Mouse (Mus musculus) left cerebral cortex, postnatal 36 days (tissue): Measurements from ENCODE around the gene Rpl10a. TPM values are rescaled to one million over a fixed set of nuclear protein-coding genes. Genes with fewer than 3 reads are reported as not detected.
"Not testable (repeated sequence)": the region's sequence is repeated elsewhere in the genome, so short reads cannot be mapped to it uniquely, and the experiment has no call there.

ENCODE experiments used
- DNase-seq, 2 experiments: peaks; one replicate each; pipeline ENCODE4 v3.0.0; 2021 to 2022; ENCODE audit warnings: low spot score in 2 of 2, mixed read lengths in 1 of 2
- intact Hi-C: fragments of 180-260 bp; cut with DNase I; formaldehyde crosslinking; loops from one replicate; pipeline ENCODE4 v1.15.1; 2025
- total RNA-seq, 2 experiments: library from RNA; stranded (reverse); gene quantifications; 2 replicates each; pipeline ENCODE4 v1.2.3; 2021

Gene Rpl10a
- total RNA-seq, 2 experiments from 2014 or later: 289 to 354 TPM

DNA sequence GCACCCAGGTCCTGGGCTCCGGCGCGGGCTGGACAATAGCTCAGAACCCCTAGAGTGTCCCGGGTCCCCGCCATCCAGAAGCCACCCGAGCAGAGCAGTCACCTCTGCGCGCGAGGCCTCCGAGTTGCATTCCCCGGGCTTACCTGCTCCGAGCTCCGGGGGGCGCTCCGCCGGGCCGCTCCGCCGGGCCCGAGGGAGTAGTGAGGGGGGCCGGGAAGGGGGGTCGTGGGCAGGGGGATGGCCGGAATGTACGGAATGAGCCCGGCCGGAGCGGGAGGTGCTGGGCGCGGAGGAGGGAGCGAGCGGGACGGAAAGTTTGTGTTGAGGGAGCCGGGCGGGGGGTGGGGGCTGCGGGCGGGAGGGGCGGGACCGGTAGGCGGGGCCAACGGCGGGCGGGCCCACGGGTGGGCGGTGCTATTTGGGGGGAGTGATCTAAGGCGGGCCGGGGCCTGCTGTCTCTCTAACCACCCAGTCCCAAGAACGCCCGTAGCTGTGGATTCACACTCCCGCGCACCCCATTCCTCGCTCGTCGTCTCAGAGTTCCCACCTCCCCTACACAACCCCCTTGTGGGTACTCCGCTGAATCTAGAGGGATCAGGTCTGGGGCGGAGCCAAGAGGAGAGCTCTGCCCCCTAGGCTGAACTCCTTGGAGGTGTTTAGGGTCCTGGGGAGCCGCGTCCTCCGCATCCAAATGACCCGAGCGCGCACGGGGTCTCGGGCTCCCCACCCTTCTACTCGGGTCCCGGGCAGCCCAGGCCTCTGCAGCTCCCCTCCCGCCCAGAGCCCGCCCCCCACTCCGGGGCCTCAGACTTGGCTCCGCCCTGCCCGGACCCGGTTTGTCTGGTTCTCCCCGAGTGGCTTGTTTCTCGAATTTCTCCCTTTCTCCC, 22.4 kb downstream of the Rpl10a start, which contains the start of gene Tead3:
TSS of gene Tead3 (minus strand) at position 352 of the 887 bp plus-strand sequence.
- DNase-seq: no peak
- intact Hi-C loops: no loop called here

DNA sequence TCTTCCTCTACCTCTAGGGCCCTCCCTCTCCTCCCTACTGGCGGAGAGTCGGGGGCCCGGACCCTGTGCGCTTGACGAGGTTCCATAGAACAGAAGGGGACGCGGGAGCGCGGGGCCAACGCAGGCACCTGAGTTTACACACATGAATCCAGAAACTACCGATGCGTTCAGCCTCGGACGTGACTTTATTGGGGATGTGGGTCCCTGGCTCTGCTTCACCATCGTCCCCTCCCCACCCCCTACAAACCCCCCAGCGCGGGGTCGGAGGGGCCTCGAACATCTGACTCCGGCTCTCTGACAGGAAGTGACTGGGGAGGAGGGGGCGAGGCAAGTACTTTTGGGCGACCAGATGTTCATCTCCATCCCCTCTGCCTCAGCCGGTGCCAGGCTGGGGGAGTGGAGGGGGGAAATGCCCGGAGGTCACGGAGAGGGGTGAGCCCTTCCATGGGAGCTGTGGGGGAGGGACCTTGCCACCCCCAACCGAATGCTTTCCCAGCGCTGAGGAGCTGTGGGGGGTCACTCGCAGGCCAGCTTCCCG, 23.2 kb downstream of the Rpl10a start:
- DNase-seq: no peak
- intact Hi-C loops: no loop called here

DNA sequence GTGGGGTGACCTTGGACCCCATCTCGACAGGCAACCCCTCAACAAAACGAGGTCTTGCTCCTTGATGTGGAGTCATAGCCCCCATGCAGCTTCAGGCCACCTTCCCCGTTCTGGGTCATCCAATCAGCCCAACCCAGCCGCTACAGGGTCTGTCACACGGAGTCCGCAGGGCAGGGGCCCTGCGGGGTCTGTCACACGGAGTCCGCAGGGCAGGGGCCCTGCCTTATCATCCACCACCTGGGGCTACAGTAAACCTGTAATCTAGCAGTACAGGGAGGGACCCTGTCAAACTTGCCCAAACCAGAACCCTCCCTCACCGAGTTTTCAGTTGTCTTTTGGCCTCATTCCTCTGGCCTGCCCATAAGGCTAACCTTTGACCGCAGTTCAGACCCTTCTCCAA, 23.7 kb downstream of the Rpl10a start:
- intact Hi-C loops: no loop called here
- no peak for DNase-seq

DNA sequence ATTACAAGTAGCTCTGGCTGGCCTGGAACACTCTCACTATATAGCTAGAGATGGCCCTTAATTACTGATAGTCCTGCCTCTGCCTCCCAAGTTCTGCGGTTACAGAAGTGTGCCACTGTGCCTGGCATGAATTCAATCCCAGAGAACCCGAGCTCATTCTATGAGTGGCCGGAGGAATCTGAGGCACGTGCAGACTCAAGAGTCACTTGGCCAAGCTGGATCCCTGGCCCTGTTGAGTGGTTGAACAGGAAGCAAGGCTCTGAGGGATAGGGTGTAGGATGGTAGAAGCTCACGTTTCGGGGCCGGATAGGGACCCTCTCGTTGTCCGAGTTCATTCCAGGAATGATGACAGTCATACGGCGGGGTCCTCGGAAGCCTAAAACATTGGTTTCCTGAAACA, 27.6 kb downstream of the Rpl10a start:
- intact Hi-C loops: no loop called here
- DNase-seq: no peak

DNA sequence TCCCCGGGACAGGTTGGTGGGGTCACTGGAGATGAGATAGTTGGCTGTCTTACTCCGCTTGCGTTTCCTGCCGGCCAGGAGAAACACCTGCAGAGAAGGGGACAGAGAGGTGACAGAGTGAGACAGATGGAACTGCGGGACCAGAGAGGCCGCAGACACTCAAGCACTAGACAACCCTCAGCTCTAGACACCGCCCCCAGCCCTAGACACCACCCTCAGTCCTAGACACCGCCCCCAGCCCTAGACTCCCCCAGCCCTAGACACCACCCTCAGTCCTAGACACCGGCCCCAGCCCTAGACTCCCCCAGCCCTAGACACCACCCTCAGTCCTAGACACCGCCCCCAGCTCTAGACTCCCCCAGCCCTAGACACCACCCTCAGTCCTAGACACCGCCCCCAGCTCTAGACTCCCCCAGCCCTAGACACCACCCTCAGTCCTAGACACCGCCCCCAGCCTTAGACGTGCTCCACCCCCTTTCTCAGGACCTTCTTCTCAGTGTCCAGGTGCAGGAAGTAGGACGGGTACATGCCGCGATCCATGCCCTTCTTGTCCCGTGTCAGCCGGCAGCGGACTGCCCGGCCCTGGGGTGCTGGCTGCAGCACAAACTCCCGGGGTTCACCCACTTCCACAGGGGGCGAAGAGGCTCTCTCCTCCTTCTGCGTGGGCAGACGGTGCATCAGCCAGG, 30.4 kb downstream of the Rpl10a start:
- intact Hi-C loops, DNase-seq: not testable (repeated sequence)

DNA sequence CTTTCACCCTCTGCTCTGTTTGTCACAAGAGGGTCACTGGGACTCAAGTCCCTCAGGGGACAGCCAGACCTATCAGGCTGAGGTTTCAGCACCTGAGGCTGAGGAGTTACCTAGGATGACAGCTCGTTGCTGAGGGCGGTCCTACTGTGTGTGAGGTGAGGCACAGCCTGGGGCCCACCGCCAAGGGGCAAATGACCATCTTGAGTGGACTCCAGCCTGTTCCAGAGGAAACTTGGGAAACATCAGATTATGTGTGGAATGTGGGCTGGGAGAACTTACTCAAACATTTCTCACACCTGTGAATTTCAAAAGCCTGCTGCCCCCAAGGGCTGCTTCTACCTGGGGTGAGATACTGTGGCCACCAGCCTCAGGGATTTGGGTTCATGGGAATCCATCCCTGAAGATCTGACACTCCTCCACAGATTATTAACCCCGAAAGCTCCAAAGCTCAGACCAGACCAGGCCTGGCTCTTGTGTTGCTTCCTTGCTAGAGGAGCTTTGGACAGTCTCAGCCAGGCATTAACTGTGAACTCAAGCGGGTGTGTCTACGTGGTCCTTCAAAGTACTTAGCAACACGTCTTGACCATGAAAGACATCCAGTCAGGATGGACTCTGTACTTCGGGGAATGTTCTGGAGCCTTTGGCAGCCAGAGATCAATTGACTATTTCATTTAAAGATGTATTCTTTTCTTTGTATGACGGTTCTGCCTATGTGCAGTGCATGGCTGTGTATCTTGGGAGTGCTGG, 32.4 kb downstream of the Rpl10a start:
- intact Hi-C loops: no loop called here
- no peak for DNase-seq

DNA sequence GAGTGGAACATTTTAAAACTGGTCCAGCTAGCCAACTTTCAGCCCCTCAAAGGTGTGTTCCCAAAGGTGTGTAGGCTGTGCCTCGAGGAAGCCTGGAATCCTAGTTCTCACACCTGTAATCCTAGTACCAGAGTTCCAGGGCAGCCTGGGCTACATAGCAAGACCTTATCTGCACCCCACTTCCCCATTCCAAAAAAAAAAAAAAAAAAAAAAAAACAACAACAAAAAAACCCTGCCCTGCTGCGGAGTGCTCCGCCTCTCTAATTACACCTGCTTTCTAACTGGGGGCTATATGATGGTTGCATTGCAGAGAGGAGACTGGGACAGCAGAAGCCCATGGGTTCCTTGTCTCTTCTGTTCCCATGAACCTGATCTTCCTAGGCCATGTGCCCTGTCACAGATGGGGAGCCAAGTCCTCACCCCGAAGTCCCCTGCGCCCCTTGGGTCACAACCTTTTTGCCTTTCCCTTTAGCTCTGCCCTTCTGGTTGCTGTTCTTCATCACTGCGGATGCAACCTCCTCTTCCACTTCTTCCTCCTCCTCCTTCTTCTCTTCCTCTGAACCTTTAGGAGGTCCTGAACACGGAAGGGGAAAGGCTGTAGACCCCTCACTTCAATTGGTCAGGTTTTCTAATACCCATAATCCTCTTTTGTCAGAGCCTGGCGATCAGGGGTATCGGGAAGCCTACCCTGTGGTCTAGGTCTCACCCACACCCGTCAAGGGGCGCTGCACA, 33.8 kb downstream of the Rpl10a start:
- DNase-seq: no peak
- intact Hi-C loops: no loop called here

DNA sequence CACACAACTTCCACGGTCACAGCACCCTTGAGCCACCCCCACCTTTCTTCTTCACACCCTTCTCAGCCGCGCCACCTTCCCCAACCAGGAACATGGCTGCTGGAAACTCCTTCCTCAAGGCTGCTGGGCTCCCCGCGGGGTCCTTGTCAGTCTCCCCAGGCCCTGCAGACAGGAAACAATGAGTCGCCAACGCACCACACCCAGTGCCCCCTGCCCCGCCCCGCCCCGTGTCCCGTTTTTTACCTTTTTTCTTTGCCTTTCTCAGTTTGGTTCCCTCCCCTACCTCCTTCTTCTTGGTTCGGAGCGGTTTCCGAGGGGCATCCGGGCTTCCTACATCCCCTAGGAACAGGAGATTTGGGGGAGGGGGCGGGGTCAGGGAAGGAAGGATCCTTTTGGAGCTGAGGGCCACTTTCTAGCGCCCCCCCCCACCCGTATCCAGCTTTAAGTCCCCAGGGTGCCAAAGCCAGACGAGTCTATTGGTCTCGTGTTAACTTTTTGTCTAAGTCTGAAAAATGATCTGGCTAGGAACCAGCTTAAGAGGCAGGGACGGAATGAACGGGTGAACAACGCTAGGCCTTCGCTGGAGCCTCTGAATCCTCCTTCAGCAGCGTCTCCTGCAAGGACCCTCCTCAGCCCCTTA, 34.5 kb downstream of the Rpl10a start:
- intact Hi-C loops: no loop called here
- no peak for DNase-seq

DNA sequence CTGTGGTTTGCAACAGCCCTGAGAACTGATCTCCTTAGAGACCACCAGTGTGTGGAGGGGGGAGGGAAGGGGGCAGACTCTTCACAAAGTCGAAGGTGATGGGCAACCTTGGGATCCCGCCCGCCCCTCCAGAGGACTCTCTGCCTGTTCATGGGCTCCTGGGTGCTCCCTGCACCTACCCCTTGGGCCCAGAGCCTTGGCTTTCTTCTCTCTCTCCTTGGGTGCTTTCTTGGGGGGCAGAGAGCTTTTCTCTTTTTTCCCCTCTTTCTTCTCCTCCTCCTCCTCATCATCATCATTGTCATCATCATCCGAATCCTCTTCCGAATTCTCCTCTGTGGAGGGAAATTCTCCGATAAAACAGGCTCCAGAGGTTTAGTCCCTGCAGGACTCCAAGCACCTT, 35.2 kb downstream of the Rpl10a start:
- intact Hi-C loops: no loop called here
- no peak for DNase-seq

DNA sequence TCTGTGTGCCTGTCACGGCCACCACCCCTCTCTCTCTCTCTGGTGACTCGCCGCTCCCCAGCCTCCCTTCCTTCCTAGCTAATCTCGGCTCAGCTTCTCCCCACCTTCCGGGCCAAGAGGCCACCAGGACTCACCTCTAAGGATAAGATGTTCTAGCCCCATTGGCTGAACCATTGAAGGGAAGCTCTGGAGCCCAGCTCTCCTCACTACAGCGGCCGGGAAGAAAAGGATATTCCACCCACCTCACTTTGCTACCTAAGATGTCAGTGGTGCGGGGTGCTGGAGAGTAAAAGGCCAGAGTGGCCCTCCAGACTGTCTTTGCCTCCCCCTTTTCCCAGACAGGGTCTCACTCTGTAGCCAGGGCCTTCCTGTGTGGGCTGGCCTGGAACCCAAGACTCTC, 36.9 kb downstream of the Rpl10a start, which contains the start of gene Tulp1:
TSS of gene Tulp1 (minus strand) at position 101 of the 400 bp plus-strand sequence.
- DNase-seq: no peak
- intact Hi-C loops: no loop called here

DNA sequence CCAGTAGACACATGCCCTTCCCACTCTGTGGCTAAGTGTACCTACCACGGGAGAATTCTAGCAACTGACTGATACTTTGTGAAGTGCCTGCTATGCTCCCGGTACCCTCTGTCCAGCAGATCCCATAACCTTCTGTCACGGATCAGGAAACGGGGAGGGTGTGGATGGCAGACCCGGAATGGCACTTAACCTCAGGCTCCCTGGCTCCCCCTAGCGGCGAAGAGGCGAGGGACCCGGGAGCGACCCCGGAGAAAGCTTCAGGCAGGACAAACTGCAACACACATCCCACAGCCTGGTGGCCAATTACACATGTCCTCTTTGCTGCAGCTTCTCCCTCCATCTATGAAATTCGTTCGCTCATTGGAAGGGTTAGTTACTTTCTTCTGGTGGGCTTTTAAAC, 40.2 kb downstream of the Rpl10a start:
- intact Hi-C loops: no loop called here

DNA sequence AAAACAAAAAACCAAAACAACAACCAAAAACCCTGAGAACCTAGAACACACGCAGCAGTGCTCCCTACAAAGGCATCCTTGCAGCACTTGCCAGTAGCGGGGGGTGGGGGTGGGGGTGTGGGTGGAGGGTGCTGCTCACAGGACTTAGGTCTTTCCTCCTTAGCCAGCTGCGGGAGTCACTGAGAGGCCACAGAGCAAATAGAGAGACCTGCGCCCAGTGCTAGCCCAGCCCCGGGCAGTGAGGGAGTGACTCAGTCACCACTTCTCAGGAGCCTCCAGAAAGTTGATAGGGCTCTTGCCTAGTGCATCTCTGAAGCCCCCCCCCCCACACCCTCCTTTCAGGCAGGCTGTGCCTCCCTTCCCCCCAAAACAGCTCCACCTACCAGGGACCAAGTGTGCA, 40.8 kb downstream of the Rpl10a start:
- DNase-seq: no peak
- intact Hi-C loops: no loop called here

More for the DNA sequence above, 40.2 kb downstream of the Rpl10a start:
- DNase-seq: peak; percentile 29 to 30

DNA sequence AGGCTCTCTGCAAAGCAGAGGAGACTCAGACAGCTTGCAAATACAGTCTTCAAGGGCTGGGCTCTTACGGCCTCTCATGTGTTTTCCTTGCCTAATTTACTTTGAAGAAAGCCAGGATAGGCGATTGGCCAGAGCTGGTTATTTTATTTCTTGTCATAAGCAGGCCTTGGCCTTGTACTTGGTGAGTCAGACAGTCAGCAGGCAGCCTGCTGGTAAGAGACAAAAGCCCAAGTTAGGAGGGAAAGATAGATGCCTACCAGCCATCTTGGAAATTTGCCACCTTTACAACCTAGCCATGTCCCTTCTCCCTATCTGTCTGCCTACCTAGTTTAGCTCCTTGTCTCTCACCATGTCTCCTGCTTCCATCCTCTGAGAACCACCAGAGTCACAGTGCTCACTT, 43.0 kb downstream of the Rpl10a start:
- no peak for DNase-seq
- intact Hi-C loops: no loop called here

DNA sequence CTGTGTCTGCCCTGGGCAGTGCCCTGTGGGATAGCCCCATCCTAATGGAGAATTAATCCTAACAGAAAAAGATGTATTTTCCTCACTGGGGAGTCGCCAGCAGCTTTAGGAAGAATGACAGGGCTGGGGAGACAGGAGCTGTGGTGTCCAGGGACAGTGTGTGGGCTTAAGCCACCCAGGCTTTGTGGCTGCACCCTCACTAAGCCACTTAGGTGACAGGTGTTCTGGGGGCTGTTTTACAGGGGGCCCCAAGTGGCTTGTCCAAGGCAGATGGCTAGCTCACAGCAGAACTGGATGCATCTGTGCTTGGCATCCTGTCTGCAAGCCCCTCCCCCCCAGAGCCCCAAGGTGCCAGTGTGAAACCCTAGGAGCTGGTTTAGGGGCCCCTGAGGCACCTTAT, 43.7 kb downstream of the Rpl10a start:
- intact Hi-C loops: no loop called here
- no peak for DNase-seq

DNA sequence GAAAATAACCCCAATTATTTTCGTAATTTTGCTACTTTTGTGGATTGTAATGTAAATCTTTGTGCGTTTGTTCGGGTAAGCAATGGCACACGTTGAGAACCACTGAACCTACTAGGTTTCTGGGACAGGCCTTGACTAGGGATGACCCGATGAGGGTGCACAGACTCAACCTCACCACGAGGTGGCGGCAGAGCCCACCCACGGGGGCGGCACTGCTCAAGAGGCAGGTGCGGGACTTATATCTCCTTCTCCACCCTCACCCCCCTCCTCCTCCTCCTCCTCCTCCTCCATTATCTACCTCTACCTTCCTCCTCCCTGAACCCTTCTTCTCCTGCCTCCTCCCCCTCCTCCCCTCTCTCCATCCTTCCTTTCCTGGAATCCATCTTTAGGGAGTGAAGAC, 45.5 kb downstream of the Rpl10a start:
- no peak for DNase-seq
- intact Hi-C loops: no loop called here

DNA sequence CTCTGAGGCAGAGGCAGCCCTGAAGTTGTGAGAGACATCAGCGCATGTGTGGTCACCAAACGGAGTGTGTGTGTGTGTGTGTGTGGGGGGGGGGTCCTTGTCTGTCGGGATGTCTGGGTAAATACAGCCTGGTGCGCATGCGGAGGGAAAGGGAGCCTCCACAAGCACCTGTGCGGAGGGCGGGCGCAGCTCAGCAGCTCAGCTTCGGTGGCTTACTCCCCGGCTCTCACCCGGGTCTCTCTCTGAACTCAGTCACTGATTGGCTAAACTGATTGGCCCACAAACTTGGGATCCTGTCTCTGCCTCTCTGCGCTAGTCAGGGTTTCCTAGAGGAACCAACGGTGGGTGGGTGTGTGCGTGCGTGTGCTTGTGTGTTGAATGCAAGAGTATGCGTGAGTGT, 46.2 kb downstream of the Rpl10a start:
- no peak for DNase-seq
- intact Hi-C loops: no loop called here

DNA sequence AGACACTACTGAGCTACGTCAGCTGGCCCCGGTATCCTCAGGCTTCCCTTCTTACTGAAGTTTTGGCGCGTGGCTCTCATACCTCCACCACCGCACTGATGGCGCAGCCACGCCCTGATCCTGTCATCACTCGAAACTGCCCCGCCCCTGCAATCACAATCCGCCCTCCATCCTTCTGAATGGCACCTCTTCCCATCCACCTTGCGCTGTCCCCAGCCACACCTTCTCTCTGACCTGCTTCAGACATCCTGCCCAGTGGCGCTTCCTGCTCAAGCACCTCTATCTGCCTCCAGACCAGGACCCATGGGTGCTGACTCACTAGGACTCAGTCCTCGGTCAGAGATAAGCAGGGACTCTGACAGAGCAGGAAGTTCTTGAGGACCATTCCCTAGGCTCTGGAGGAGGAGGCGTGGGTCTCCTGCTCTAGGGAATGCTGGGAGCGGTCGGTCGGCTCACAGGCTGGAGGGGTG, 47.4 kb downstream of the Rpl10a start:
- no peak for DNase-seq
- intact Hi-C loops: no loop called here

DNA sequence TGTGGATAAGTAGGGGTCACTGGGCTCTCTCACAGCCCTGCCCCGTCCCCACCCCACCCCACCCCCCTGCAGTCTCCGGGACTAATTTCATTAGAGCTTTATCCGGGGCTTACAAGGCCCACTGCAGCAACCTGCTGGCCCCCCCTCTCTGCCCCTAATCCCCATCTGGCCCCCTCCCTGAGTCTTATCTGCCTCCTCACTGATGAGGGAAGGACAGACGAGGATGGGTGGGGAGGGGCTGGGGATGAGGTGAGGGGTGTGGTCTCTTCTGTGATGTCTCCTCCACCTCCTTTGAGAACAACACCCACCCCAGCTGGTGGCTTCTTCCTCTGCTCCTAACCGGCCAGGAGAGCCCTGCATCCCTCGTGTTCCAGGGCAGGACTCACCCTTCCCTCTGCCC, 52.0 kb downstream of the Rpl10a start:
- no peak for DNase-seq
- intact Hi-C loops: no loop called here
